Mouse (Mus musculus): Measurements from ENCODE around the gene Prr5. TPM values are rescaled to one million over a fixed set of nuclear protein-coding genes. Genes with fewer than 3 reads are reported as not detected.

Gene Prr5
- polyA plus RNA-seq, 1 experiment, result 8.1 TPM

DNA sequence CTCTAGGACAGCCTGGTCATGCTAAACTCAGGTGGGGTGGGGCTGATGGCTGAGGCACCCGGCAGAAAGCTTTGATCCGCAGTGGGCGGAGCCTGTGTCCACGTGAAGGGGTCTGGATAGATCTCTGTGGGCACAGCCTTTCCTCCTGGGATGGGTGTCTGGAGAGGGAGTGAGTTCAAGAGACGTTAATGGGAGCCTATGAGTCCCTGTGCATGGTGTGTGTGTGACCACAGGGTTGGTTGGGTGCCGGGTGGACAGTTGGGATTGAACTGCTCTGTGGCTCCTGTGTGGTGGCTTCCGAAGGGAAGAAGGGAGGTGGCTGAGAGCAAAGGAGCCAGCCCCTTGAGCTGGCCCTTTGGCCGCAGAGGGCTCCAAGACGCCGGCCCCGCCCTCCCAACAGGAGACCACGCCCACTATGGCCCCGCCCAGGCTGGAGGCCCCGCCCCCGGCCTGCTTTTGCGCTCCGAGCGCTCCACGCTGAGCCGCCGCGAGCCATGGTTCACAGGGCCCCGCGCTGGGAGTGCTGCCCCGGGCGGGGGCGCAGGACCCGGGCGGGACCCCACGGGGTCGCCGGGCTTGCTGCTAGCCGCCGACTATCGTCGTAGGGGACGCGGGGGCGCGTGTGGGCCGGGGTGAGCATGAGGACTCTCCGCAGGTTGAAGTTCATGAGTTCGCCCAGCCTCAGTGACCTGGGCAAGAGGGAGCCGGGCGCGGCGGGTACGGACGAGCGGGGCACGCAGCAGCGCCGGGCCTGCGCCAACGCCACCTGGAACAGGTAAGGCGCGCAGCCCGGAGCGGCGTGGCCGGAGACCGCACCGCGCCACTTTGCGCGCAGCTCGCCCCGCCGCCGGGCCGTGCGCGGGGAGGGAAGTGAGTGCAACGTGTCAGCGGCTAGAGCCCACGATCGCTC, 11.4 kb downstream of the Prr5 start:
- H3K36me3 ChIP-seq (ENCODE audit: control insufficient read depth, insufficient read depth), result no peaks in the 10 kb centered on the region
- no peaks in the 10 kb centered on the region for H3K27me3 ChIP-seq (ENCODE audit: control insufficient read depth, insufficient read depth, insufficient read length)
- peak overlapping the region; percentile 41 for H3ac ChIP-seq (ENCODE audit: control insufficient read depth, insufficient read length)
- TF ChIP-seq POLR2A (IDR thresholded peaks at IDR 0.05; ENCODE audit: insufficient read length, low read depth) (peak; percentile 66), MYOD1 (IDR thresholded peaks at IDR 0.05; ENCODE audit: control insufficient read depth in 1 of 3, insufficient read length in 2 of 3, low read depth in 2 of 3) (peak in 1 of 3 experiments; percentile 38), USF1 (IDR thresholded peaks at IDR 0.05; ENCODE audit: low read depth) (peak; percentile 38), REST (IDR thresholded peaks at IDR 0.05; ENCODE audit: insufficient read depth, insufficient read length) (no peak), MYOG (IDR thresholded peaks at IDR 0.05; ENCODE audit: control insufficient read depth in 1 of 3, insufficient read depth in 1 of 3, insufficient read length in 2 of 3, low read depth in 2 of 3) (peak in 1 of 3 experiments; percentile 5), TCF3 (IDR thresholded peaks at IDR 0.05; ENCODE audit: insufficient read length, low read depth) (no peak), SRF (IDR thresholded peaks at IDR 0.05; ENCODE audit: control insufficient read depth, insufficient read length, low read depth) (no peak)
- H3K4me3 ChIP-seq, result peak overlapping the region; percentile 23
- peaks cover 6% of the 10 kb centered on the region for H3K79me2 ChIP-seq (ENCODE audit: control insufficient read depth, insufficient read depth)
- H3K4me2 ChIP-seq (ENCODE audit: low read depth), result peak overlapping the region; percentile 88

DNA sequence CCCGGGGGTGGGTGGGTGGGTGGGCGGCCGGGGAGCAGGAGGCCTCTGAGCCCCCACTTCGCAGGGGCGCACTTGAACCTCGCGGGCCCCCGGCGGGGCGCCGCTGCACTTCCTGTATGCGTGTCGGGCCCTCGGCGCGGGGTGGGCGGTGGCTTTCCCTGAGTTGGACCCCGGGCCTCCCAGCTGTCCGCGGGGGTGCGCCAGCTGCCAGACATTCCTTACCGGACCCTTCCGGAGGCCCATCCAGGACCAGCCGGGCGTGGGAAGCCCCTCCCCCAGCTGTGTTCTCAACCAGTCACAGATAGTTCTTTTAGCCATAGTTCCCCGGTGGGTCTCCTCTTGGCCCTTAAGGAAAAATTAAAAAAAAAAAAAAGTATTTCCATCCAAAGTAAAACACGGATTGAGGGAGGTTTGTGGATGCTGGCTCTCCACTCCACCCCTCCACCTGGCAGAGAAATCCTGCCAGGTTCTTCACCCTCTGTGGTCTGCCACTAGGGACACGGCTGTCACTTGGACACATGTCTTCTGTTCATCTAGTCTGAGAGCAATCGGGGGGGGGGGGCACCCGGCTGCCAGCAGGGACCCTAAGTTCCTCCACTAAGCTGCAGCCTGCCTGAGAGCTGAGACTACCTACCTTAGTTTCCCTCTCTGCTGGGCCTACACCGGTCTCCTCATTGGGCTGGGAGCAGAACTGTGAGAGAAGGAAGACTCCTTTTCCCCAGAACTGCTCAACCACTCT, 12.2 kb downstream of the Prr5 start:
- H3K79me2 ChIP-seq (ENCODE audit: control insufficient read depth, insufficient read depth), result peaks cover 6% of the 10 kb centered on the region
- no peak for TF ChIP-seq CEBPB (IDR thresholded peaks at IDR 0.05; ENCODE audit: insufficient read depth, poor library complexity, severe bottlenecking)
- TF ChIP-seq MAX (IDR thresholded peaks at IDR 0.05; ENCODE audit: low read depth), result no peak
- TF ChIP-seq TCF12 (IDR thresholded peaks at IDR 0.05; ENCODE audit: insufficient read depth, poor library complexity, severe bottlenecking), result peak; percentile 44
- no peak for TF ChIP-seq SRF (IDR thresholded peaks at IDR 0.05; ENCODE audit: control insufficient read depth, insufficient read length, low read depth)
- peak in 2 of 3 experiments; percentile 83 to 89 for TF ChIP-seq MYOD1 (IDR thresholded peaks at IDR 0.05; ENCODE audit: control insufficient read depth in 1 of 3, insufficient read length in 2 of 3, low read depth in 2 of 3)
- TF ChIP-seq POLR2A (IDR thresholded peaks at IDR 0.05; ENCODE audit: insufficient read length, low read depth), result no peak
- TF ChIP-seq E2F4 (IDR thresholded peaks at IDR 0.05; ENCODE audit: insufficient read depth), result peak; percentile 21
- TF ChIP-seq TCF3 (IDR thresholded peaks at IDR 0.05; ENCODE audit: insufficient read length, low read depth), result peak; percentile 37
- no peak for TF ChIP-seq USF1 (IDR thresholded peaks at IDR 0.05; ENCODE audit: low read depth)
- TF ChIP-seq REST (IDR thresholded peaks at IDR 0.05; ENCODE audit: insufficient read depth, insufficient read length), result no peak
- TF ChIP-seq POLR2AphosphoS2 (IDR thresholded peaks at IDR 0.05; ENCODE audit: insufficient read length, low read depth), result no peak
- peak in 2 of 3 experiments; percentile 93 to 94 for TF ChIP-seq MYOG (IDR thresholded peaks at IDR 0.05; ENCODE audit: control insufficient read depth in 1 of 3, insufficient read depth in 1 of 3, insufficient read length in 2 of 3, low read depth in 2 of 3)
- peak overlapping the region; percentile 41 for H3ac ChIP-seq (ENCODE audit: control insufficient read depth, insufficient read length)
- peak overlapping the region; percentile 88 for H3K4me2 ChIP-seq (ENCODE audit: low read depth)
- no peaks in the 10 kb centered on the region for H3K27me3 ChIP-seq (ENCODE audit: control insufficient read depth, insufficient read depth, insufficient read length)
- peak overlapping the region; percentile 23 for H3K4me3 ChIP-seq
- no peaks in the 10 kb centered on the region for H3K36me3 ChIP-seq (ENCODE audit: control insufficient read depth, insufficient read depth)

DNA sequence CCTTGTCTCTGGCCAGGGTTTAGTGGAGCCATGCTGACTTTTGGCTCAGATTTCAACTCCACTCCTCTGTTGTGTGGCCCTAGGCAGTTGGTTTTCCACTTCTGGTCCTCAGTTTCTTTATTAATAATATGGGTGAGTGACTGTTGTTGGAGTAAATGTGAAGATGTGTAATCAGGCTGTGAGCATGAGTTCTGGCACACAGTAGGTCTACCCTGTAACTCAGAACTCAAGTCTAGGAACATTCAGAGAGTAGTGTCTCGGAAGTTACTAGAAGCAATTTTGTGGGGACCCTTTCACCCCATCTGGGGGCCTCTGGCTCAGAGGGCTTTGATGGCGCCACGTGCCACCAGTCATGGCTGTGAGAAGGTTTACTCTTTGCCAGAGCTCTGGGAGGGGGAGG, 12.8 kb downstream of the Prr5 start:
- Histone ChIP-seq H3K4me3 (peak overlapping the region; percentile 23), H3K4me2 (ENCODE audit: low read depth) (peak overlapping the region; percentile 88), H3ac (ENCODE audit: control insufficient read depth, insufficient read length) (no peak overlapping the region), H3K27me3 (ENCODE audit: control insufficient read depth, insufficient read depth, insufficient read length) (no peaks in the 10 kb centered on the region), H3K36me3 (ENCODE audit: control insufficient read depth, insufficient read depth) (no peaks in the 10 kb centered on the region), H3K79me2 (ENCODE audit: control insufficient read depth, insufficient read depth) (peaks cover 6% of the 10 kb centered on the region)
- TF ChIP-seq CEBPB (IDR thresholded peaks at IDR 0.05; ENCODE audit: insufficient read depth, poor library complexity, severe bottlenecking) (no peak), POLR2AphosphoS2 (IDR thresholded peaks at IDR 0.05; ENCODE audit: insufficient read length, low read depth) (no peak), MYOG (IDR thresholded peaks at IDR 0.05; ENCODE audit: control insufficient read depth in 1 of 3, insufficient read depth in 1 of 3, insufficient read length in 2 of 3, low read depth in 2 of 3) (no peak), SRF (IDR thresholded peaks at IDR 0.05; ENCODE audit: control insufficient read depth, insufficient read length, low read depth) (no peak), POLR2A (IDR thresholded peaks at IDR 0.05; ENCODE audit: insufficient read length, low read depth) (no peak), MAX (IDR thresholded peaks at IDR 0.05; ENCODE audit: low read depth) (no peak), TCF3 (IDR thresholded peaks at IDR 0.05; ENCODE audit: insufficient read length, low read depth) (no peak)

DNA sequence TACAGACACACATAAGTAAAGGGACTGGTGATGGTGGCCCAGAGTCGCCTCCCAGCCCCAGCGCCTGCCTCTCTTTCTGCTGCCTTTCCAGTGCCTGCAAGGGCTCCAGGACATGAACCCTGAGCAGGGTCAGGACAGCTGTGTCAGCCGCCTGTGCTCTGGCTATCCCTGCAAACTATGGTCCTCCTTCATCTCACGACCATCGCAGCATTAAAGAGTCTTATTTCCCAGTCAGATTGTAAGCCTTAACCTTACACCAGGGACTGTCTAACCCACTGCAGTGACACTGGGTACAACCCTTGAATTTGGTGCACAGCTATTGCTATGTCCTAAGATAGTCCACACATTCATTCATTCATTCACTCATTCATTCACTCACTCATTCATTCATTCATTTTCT, 13.4 kb downstream of the Prr5 start:
- TF ChIP-seq MAX (IDR thresholded peaks at IDR 0.05; ENCODE audit: low read depth) (no peak), SRF (IDR thresholded peaks at IDR 0.05; ENCODE audit: control insufficient read depth, insufficient read length, low read depth) (no peak), TCF12 (IDR thresholded peaks at IDR 0.05; ENCODE audit: insufficient read depth, poor library complexity, severe bottlenecking) (no peak), USF1 (IDR thresholded peaks at IDR 0.05; ENCODE audit: low read depth) (no peak), MYOG (IDR thresholded peaks at IDR 0.05; ENCODE audit: control insufficient read depth in 1 of 3, insufficient read depth in 1 of 3, insufficient read length in 2 of 3, low read depth in 2 of 3) (no peak), TCF3 (IDR thresholded peaks at IDR 0.05; ENCODE audit: insufficient read length, low read depth) (no peak)
- peaks cover 6% of the 10 kb centered on the region for H3K79me2 ChIP-seq (ENCODE audit: control insufficient read depth, insufficient read depth)
- H3K27me3 ChIP-seq (ENCODE audit: control insufficient read depth, insufficient read depth, insufficient read length), result no peaks in the 10 kb centered on the region
- no peak overlapping the region for H3ac ChIP-seq (ENCODE audit: control insufficient read depth, insufficient read length)
- H3K4me3 ChIP-seq, result no peak overlapping the region
- H3K4me2 ChIP-seq (ENCODE audit: low read depth), result no peak overlapping the region
- H3K36me3 ChIP-seq (ENCODE audit: control insufficient read depth, insufficient read depth), result no peaks in the 10 kb centered on the region
